Mouse (Mus musculus) skeletal muscle tissue, adult 2 months (tissue): ENCODE data around the gene Gm7876.
"Not testable (repeated sequence)": the region's sequence is repeated elsewhere in the genome, so short reads cannot be mapped to it uniquely, and the experiment has no call there.

ENCODE experiments used
- DNase-seq: peaks from one replicate; pipeline ENCODE4 v3.0.0-alpha.2; 2012; ENCODE audit warnings: low read depth, low spot score

Gene Gm7876

GRCm38 (mm10) chr14:4708938-4709337 lies at the start of gene Gm7876:
Gene Gm7876 (plus strand): TSS chr14:4709238.
- not testable (repeated sequence) for DNase-seq

GRCm38 (mm10) chr14:4663892-4664291 lies 45.1 kb upstream of the Gm7876 start, which contains the start of gene Gm3239:
Gene Gm3239 (plus strand): TSS chr14:4664192.
- not testable (repeated sequence) for DNase-seq

GRCm38 (mm10) chr14:4726038-4726880 lies 17.2 kb downstream of the Gm7876 start, which contains the start of gene Gm3252:
Gene Gm3252 (plus strand): TSS chr14:4726775.
- not testable (repeated sequence) for DNase-seq
